Mouse (Mus musculus): ENCODE measurements around the gene Zfp553. TPM values are rescaled to one million over a fixed set of nuclear protein-coding genes. Genes with fewer than 3 reads are reported as not detected.
A peak's percentile ranks its signal among the peaks of the same experiment; 100 is the strongest.

The Zfp553 gene
- polyA plus RNA-seq, 1 experiment, result 6.8 TPM

DNA sequence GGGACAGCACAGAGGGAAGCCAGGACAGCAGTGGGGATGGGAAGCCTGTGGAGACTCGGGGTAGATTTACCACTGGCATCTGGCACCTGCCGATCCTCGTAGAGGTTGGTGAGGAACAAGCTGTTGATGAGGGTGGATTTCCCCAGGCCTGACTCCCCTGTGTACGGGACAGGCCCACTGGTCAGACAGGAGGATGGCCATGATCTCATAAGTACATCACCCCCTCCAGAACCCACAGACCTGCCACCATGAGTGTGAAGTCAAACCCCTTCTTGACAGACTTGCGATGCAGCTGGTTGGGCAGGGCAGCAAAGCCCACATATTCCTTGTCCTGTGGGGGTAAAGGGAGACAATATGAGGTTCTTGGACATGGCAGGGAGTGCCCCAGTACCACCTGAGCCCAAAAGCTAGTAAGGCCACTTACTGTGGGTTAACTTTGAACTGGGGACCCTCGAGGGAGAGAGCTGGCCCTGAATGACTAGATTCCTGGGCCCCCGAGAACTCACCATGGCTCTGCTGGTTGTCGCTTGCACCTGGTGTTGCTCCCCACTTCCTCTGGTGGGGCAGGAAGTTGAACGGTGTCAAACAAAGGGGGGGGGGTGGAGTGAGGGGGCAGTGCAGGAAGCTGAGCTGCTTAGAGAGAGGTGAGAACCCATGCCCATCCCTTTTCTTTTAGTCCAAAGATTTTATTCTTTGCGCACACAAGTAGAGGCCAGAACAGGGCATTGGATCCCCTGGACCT lies 14.8 kb upstream of the Zfp553 start:
- Histone ChIP-seq H3K27ac (ENCODE audit: insufficient read depth, low read depth, low read length) (no peak overlapping the region), H3K4me3 (ENCODE audit: insufficient read depth, low read length) (no peak overlapping the region), H3K4me1 (ENCODE audit: control insufficient read depth, insufficient read depth, low read length) (peaks cover 3% of the 10 kb centered on the region; the same call in 1 of the 2 replicates)
- TF ChIP-seq POLR2A (IDR thresholded peaks at IDR 0.05; ENCODE audit: borderline replicate concordance, low read depth, low read length) (no peak), CTCF (IDR thresholded peaks at IDR 0.05; ENCODE audit: low read depth, low read length) (no peak)

DNA sequence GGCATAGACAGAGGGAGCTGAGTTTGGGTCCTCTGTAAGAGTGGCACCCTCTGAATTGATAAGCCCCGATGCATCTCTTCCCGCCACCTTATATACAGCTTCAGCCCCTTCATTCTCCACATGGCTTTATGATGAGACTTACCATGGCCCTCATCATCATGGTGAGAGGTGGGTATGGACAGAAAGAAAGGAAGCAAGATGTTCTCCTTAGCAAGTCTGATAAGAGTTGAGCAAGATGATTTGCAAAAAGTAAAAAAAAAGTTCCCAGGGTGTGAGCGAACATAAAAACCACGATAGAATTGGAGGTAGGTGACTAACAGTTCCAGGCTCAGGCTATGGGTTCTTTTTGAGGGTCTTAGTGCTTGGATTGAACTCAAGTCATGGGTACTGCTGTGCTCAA lies 14.2 kb upstream of the Zfp553 start:
- H3K4me3 ChIP-seq (ENCODE audit: insufficient read depth, low read length), result no peak overlapping the region
- H3K4me1 ChIP-seq (ENCODE audit: control insufficient read depth, insufficient read depth, low read length), result no peaks in the 10 kb centered on the region
- no peak overlapping the region for H3K27ac ChIP-seq (ENCODE audit: insufficient read depth, low read depth, low read length)
- TF ChIP-seq POLR2A (IDR thresholded peaks at IDR 0.05; ENCODE audit: borderline replicate concordance, low read depth, low read length), result no peak
- no peak for TF ChIP-seq CTCF (IDR thresholded peaks at IDR 0.05; ENCODE audit: low read depth, low read length)

DNA sequence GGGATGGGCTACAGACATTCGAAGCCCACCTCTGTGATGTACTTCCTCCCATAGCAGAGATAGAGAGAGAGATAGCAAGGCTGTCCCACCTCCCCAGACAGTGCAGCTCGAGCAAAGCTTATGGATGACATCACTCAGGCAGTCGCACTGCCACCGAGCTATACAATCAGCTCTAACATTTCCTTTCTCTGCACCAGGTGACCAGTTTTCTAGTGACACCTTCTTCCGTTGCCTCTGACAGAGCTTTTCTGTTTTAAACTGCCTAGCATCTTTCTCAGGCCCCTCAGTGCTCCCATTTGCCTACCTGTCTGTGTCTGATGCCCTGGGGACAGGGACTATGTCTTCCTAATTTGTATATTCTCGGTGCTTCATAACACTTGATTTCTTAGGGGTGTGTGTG lies 12.4 kb upstream of the Zfp553 start:
- Histone ChIP-seq H3K27ac (ENCODE audit: insufficient read depth, low read depth, low read length) (no peak overlapping the region), H3K4me1 (ENCODE audit: control insufficient read depth, insufficient read depth, low read length) (no peaks in the 10 kb centered on the region), H3K4me3 (ENCODE audit: insufficient read depth, low read length) (no peak overlapping the region)
- TF ChIP-seq POLR2A (IDR thresholded peaks at IDR 0.05; ENCODE audit: borderline replicate concordance, low read depth, low read length) (no peak), CTCF (IDR thresholded peaks at IDR 0.05; ENCODE audit: low read depth, low read length) (no peak)

DNA sequence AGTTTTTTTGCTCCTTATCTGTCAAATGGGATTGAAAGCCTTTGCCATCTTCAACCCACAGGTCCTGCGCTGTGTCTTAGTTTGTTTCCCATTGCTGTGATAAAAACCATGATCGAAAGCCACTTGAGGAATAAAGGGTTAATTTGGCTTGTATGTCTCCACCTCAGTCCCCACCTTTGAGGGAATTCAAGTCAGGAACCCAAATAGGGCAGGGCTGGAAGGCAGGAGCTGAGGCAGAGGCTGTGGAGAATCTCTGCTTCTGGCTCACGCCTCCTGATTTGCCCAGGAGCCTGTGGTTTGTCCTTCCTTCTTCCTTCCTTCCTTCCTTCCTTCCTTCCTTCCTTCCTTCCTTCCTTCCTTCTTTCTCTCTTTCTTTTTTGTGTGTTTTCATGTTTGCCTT lies 9.8 kb upstream of the Zfp553 start:
- H3K27ac ChIP-seq (ENCODE audit: insufficient read depth, low read depth, low read length), result no peak overlapping the region
- H3K4me1 ChIP-seq (ENCODE audit: control insufficient read depth, insufficient read depth, low read length), result no peaks in the 10 kb centered on the region

DNA sequence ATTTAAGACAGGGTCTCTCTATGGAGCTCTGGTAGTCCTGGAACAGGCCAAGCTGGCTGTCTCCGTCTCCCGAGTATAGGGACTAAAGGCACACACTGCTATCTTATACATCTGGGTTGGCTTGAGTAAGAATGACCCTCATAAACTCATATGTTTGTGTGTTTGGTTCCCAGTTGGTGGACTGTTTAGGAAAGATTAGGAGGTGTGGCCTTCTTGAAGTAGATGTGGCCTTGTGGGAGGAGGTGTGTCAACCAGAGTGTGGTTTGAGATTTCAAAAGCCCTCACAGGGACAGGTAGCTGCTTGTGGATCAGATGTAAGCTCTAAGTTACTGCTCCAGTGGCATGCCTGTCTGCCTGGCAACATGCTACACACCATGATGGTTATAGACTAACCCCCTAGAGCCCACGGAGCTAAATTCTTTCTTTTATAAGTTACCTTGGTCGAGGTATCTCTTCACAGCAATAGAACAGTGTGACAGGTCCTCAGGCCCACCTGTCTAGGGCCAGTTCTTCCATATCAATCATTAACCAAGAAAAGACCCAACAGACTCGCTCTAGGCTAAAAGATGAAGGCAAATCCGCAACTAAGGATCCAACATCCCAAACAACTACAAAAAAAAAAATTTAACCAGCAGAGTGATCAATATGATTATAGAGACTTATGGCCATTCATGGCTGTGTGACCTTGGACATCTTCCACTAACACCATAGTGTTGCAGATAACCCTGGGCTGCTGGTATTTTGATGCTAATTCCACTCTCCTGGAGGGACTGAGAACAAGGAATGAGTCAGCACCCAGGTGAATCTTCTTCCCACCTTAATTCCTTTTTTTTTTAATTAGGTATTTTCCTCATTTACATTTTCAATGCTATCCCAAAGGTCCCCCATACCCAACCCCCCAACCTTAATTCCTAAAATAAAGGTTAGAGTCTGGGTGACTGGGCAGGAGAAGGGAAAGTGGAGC lies 9.1 kb upstream of the Zfp553 start:
- H3K27ac ChIP-seq (ENCODE audit: insufficient read depth, low read depth, low read length), result no peak overlapping the region
- H3K4me1 ChIP-seq (ENCODE audit: control insufficient read depth, insufficient read depth, low read length), result no peaks in the 10 kb centered on the region

More for the DNA sequence above, 9.8 kb upstream of the Zfp553 start:
- no peak overlapping the region for H3K4me3 ChIP-seq (ENCODE audit: insufficient read depth, low read length)
- TF ChIP-seq POLR2A (IDR thresholded peaks at IDR 0.05; ENCODE audit: borderline replicate concordance, low read depth, low read length) (no peak), CTCF (IDR thresholded peaks at IDR 0.05; ENCODE audit: low read depth, low read length) (no peak)

DNA sequence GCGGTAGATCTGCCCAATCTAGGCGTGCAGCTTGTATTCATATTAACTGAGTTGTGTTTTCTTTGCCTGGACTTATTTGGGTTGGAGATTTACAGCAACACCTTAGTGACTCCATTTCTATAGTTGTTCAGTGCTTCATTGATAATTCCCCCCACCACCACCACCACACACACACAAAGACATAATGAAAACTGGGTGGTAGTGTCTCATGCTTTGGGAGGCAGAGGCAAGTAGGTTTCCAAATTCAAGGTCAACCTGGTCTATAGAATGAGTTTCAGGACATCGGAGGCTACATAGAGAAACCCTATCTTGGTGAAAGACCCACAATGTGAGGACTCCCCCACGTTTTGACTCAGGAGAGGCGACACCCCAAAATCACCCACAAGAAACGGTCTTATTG lies 8.2 kb upstream of the Zfp553 start:
- no peak overlapping the region for H3K4me3 ChIP-seq (ENCODE audit: insufficient read depth, low read length)
- TF ChIP-seq POLR2A (IDR thresholded peaks at IDR 0.05; ENCODE audit: borderline replicate concordance, low read depth, low read length) (no peak), CTCF (IDR thresholded peaks at IDR 0.05; ENCODE audit: low read depth, low read length) (no peak)
- no peak overlapping the region for H3K27ac ChIP-seq (ENCODE audit: insufficient read depth, low read depth, low read length)
- H3K4me1 ChIP-seq (ENCODE audit: control insufficient read depth, insufficient read depth, low read length), result peaks cover 3% of the 10 kb centered on the region

More for the DNA sequence above, 9.1 kb upstream of the Zfp553 start:
- TF ChIP-seq POLR2A (IDR thresholded peaks at IDR 0.05; ENCODE audit: borderline replicate concordance, low read depth, low read length) (no peak), CTCF (IDR thresholded peaks at IDR 0.05; ENCODE audit: low read depth, low read length) (no peak)
- no peak overlapping the region for H3K4me3 ChIP-seq (ENCODE audit: insufficient read depth, low read length)

DNA sequence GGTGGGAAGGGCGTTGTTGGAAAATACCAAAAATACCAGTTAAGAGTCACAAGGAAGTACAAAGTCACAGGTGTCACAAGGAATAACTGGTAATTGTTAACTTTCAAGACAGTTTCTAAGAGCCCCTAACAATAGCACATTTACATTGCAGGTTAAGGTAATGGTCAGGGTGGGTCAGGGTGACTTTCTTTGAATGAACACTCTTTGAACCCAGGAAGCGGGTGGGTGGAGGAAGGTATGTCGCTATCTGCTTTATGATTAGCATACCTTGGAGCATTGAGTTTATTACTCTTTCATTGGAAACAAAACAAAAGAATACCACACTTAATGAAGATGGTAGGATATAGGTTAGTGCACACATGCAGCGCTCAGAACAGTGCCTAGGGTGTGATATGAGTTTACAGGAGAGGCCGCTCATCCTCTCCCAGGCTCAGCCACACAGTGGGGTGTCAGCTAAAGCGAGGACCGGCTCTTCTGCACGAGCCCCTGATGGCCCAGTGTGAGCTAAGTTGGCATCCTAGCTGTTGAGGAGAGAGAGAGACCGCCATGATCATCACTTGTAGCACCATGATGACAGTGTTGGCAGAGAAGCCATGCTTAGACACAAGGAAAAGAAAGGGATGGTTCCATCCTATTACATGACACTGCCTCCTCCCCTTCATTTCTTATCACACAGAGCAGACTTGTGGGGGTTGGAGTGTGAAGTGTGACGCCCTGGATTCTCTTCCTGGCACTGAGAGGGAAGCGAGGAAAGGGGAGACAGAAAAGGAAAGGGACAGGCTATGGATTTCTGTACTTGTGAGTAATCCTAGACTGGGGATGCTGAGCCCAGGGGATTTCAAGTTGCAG lies 7.5 kb upstream of the Zfp553 start:
- Histone ChIP-seq H3K4me1 (ENCODE audit: control insufficient read depth, insufficient read depth, low read length) (peaks cover 10% of the 10 kb centered on the region), H3K27ac (ENCODE audit: insufficient read depth, low read depth, low read length) (no peak overlapping the region), H3K4me3 (ENCODE audit: insufficient read depth, low read length) (no peak overlapping the region)
- TF ChIP-seq CTCF (IDR thresholded peaks at IDR 0.05; ENCODE audit: low read depth, low read length), result no peak
- no peak for TF ChIP-seq POLR2A (IDR thresholded peaks at IDR 0.05; ENCODE audit: borderline replicate concordance, low read depth, low read length)

DNA sequence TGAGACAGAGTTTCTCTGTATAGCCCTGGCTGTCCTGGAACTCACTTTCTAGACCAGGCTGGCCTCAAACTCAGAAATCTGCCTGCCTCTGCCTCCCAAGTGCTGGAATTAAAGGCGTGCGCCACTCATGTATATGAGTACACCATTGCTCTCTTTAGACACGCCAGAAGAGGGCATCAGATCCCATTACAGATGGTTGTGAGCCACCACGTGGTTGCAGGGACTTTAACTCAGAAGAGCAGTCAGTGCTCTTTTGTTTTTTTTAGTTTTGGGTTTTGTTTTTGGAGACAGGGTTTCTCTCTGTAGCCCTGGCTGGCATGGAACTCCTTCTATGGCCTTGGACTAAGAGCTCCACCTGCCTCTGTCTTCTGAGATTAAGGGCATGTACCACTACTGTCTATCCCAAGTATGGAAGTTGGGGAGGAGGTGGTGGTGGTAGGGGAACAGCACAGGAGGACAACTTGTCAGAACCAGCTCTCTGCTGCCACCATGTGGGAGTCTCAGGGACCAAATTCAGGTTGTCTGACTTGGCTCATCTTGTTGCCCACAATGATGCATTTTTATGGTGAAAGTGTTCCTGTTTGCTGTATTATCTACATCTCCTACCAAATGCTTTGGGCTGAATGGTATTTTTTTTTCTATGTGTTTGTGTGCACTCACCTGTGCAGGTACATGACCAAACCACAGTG lies 4.1 kb upstream of the Zfp553 start:
- TF ChIP-seq POLR2A (IDR thresholded peaks at IDR 0.05; ENCODE audit: borderline replicate concordance, low read depth, low read length) (no peak), CTCF (IDR thresholded peaks at IDR 0.05; ENCODE audit: low read depth, low read length) (peak; percentile 24; the same call in 1 of the 2 replicates)
- no peak overlapping the region for H3K4me3 ChIP-seq (ENCODE audit: insufficient read depth, low read length)
- no peak overlapping the region for H3K27ac ChIP-seq (ENCODE audit: insufficient read depth, low read depth, low read length)
- peaks cover 23% of the 10 kb centered on the region for H3K4me1 ChIP-seq (ENCODE audit: control insufficient read depth, insufficient read depth, low read length)

DNA sequence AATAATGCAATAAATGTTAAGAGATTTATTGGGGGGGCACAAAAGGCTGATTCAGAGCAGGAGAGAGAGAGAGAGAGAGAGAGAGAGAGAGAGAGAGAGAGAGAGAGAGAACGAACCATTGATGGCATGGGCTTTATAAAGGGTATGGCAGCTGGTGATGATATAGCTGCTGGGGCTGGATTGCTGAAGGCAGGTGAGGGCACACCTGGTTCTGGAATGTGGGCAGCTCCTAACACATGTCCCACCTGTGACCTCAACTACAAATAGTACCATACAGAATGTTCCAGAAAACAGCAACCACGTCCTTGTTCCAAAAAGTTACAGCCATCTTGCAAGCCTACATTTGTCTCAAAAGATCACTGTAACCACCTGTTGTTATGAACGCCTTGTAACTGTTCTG lies 1.5 kb upstream of the Zfp553 start:
- peak overlapping the region; percentile 87 for H3K4me3 ChIP-seq (ENCODE audit: insufficient read depth, low read length)
- H3K4me1 ChIP-seq (ENCODE audit: control insufficient read depth, insufficient read depth, low read length), result peaks cover 25% of the 10 kb centered on the region

More for the DNA sequence above, 1.5 kb upstream of the Zfp553 start:
- no peak overlapping the region for H3K27ac ChIP-seq (ENCODE audit: insufficient read depth, low read depth, low read length)
- TF ChIP-seq CTCF (IDR thresholded peaks at IDR 0.05; ENCODE audit: low read depth, low read length) (no peak), POLR2A (IDR thresholded peaks at IDR 0.05; ENCODE audit: borderline replicate concordance, low read depth, low read length) (no peak)

Measured in bone marrow macrophage, adult 2 months (primary cell).